Mouse (Mus musculus) midbrain, embryonic 11.5 days (tissue): Measurements from ENCODE around the gene Rap1b. TPM values are rescaled to one million over a fixed set of nuclear protein-coding genes. Genes with fewer than 3 reads are reported as not detected.

Experiments used
- ATAC-seq: fragments of 200-750 bp; cut with Nextera tagmentation; 2 replicates; pipeline ENCODE4 v1.8.0; 2017; ENCODE audit warnings: moderate TSS enrichment, moderate library complexity; ENCODE audit not compliant: low FRiP score
- DNase-seq: peaks from one replicate; pipeline ENCODE4 v3.0.0; 2015; ENCODE audit warnings: low spot score; ENCODE audit errors: missing footprints
- H3K27ac ChIP-seq: fragments of 300-500 bp; sonication (generic); 2 replicates; pipeline ENCODE4 v1.5.1; 2014; ENCODE audit warnings: low read depth, low read length
- H3K27me3 ChIP-seq: fragments of 300-500 bp; sonication (generic); 2 replicates; pipeline ENCODE4 v1.6.1; 2014; ENCODE audit warnings: mild to moderate bottlenecking, low read length, moderate library complexity, mixed read lengths; ENCODE audit not compliant: control insufficient read depth, insufficient read depth
- H3K36me3 ChIP-seq: fragments of 300-500 bp; sonication (generic); 2 replicates; pipeline ENCODE4 v1.6.1; 2014; ENCODE audit warnings: mild to moderate bottlenecking, low read length, moderate library complexity, mixed read lengths; ENCODE audit not compliant: control insufficient read depth, insufficient read depth
- H3K4me1 ChIP-seq: fragments of 300-500 bp; sonication (generic); 2 replicates; pipeline ENCODE4 v1.6.1; 2014; ENCODE audit warnings: low read length; ENCODE audit not compliant: control insufficient read depth, insufficient read depth
- H3K4me2 ChIP-seq: fragments of 300-500 bp; sonication (generic); 2 replicates; pipeline ENCODE4 v1.6.1; 2014; ENCODE audit warnings: mild to moderate bottlenecking, moderate library complexity
- H3K4me3 ChIP-seq: fragments of 300-500 bp; sonication (generic); 2 replicates; pipeline ENCODE4 v1.5.1; 2014; ENCODE audit warnings: low read depth, low read length
- H3K9ac ChIP-seq: fragments of 300-500 bp; sonication (generic); 2 replicates; pipeline ENCODE4 v1.6.1; 2014; ENCODE audit warnings: low read length
- H3K9me3 ChIP-seq: fragments of 300-500 bp; sonication (generic); 2 replicates; pipeline ENCODE4 v1.6.1; 2016; ENCODE audit warnings: low read length; ENCODE audit not compliant: control insufficient read depth
- WGBS: fragments of 180-500 bp; shearing (Covaris S2); extraction: QIAGEN DNeasy Blood & Tissue Kit; methylation state at CpG from one replicate; pipeline ENCODE4 v1.1.7; 2014; 5-methylcytosine and 5-hydroxymethylcytosine counted together
- polyA plus RNA-seq: library from polyadenylated mRNA; unstranded; fragments of >200 nt; fragmentation: Nextera tagmentation; extraction: Ambion mirVana; gene quantifications from 2 replicates; pipeline ENCODE4 v1.2.1, GENCODE M21; 2014

Rap1b gene
- polyA plus RNA-seq, 1 experiment from 2014 or later, result 172 TPM

GRCm38 (mm10) chr10:117767286-117768140, 78.3 kb downstream of the Rap1b start:
- Histone ChIP-seq H3K9me3 (no peaks in the 10 kb centered on the region), H3K27ac (no peak overlapping the region), H3K4me3 (no peak overlapping the region), H3K4me1 (no peaks in the 10 kb centered on the region), H3K27me3 (no peaks in the 10 kb centered on the region), H3K4me2 (no peak overlapping the region), H3K36me3 (peaks cover 24% of the 10 kb centered on the region; the same call in 1 of the 2 replicates), H3K9ac (no peak overlapping the region)
- ATAC-seq (no peak), DNase-seq (peak; percentile 44)
- 91% methylated on average over 10 of the region's 10 CpGs for WGBS

GRCm38 (mm10) chr10:117766896-117767160, 79.0 kb downstream of the Rap1b start:
- Histone ChIP-seq H3K4me3 (no peak overlapping the region), H3K4me1 (no peaks in the 10 kb centered on the region), H3K27ac (no peak overlapping the region), H3K27me3 (no peaks in the 10 kb centered on the region), H3K9ac (no peak overlapping the region), H3K4me2 (no peak overlapping the region), H3K9me3 (no peaks in the 10 kb centered on the region), H3K36me3 (peaks cover 27% of the 10 kb centered on the region; the same call in 1 of the 2 replicates)
- WGBS, result 95% methylated on average over 5 of the region's 5 CpGs
- ATAC-seq (no peak), DNase-seq (no peak)

DNA sequence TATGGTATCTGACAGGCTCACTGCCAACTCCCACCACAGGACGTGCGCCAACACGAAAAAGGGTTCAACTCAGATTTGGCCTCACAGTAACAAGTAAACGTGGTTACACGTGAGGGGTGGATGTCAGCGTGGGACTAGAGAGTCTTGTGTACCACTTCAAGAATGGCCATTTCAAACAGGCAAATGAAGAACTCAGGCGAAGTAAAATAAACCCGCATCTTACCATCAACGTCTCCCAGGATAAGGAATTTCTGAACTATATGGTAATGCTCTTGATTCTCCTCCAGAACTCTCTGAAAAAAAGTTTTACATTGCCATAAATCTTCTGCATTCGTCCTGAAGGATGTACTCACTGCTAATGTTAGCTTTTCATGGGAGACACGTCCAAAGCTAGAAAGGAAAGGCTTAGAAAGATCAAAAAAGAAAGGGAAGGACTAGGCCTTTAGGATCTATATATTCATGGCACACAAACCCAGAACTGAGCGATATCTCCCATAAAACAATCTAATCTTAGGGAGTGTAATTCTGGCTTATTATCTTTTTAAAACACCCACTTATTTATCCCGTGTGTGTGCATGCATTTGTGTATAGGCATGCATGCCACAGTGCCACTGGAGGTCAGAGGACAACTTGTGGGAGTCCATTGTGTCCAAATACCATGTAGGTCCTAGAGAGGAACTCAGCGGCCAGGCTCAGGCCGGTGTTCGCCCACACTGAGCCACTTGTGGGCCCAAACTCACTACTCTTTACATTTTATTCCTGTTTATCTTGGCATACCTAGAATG, 79.5 kb downstream of the Rap1b start:
- Histone ChIP-seq H3K27me3 (no peaks in the 10 kb centered on the region), H3K9me3 (no peaks in the 10 kb centered on the region), H3K4me3 (no peak overlapping the region), H3K4me1 (no peaks in the 10 kb centered on the region), H3K27ac (no peak overlapping the region), H3K4me2 (no peak overlapping the region), H3K9ac (no peak overlapping the region), H3K36me3 (peaks cover 32% of the 10 kb centered on the region; the same call in 1 of the 2 replicates)
- no peak for DNase-seq
- 94% methylated on average over 16 of the region's 16 CpGs for WGBS
- no peak for ATAC-seq

DNA sequence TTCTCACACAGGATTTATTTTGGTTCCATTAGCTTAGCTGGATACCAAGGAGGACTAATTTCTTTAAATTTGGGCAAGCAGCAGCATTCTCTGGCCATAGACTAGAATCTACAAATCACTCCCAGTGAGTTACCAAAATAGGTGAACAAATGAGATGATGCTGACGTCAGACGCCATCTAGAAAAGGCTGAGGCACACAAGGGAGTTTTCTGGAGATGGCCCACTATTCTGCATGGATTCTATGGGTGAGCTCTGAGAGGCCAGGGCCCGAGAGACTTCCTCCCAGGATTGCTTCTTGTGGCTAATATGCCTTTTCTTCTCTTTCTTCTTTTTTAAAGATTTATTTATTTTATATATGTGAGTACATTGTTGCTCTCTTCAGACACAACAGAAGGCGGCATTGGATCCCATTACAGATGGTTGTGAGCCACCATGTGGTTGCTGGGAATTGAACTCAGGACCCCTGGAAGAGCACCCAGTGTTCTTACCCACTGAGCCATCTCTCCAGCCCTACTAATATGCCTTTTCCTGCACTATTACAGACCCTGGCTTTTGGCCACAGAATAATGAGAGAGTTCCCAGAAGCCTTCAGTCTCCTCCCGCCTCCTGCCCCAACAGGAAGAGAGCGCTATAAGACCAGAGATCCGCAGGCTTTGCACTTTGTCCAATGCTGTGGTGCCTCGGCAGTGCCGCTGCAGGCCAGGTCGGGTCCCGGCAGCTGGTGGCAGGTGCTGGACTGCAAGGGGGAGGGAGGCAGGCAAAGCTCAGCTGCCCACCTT, 80.5 kb downstream of the Rap1b start:
- Histone ChIP-seq H3K36me3 (peaks cover 36% of the 10 kb centered on the region; the same call in 1 of the 2 replicates), H3K27me3 (no peaks in the 10 kb centered on the region), H3K27ac (no peak overlapping the region), H3K4me3 (no peak overlapping the region), H3K4me1 (no peaks in the 10 kb centered on the region), H3K9ac (no peak overlapping the region), H3K4me2 (no peak overlapping the region), H3K9me3 (no peaks in the 10 kb centered on the region)
- ATAC-seq (no peak), DNase-seq (peak; percentile 67)
- 95% methylated on average over 11 of the region's 11 CpGs for WGBS

DNA sequence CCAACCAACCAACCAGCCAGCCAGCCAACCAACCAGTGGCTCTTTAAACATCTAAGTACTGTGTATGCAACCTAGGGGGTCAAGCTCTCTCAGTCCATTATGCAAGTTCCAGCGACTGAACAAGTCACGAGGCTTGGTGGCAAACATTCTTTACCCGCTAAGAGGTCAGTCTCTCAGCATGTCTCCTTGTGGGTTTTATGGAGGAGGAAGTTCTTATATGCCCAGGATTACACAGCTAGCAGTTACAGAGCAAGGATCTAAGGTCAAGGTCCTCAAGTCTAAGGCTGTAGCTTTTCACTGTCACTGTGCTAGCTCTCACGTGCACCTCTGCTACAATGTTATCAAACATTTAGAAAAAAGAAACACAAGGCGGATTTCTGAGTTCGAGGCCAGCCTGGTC, 81.2 kb downstream of the Rap1b start:
- DNase-seq (peak; percentile 67), ATAC-seq (no peak)
- Histone ChIP-seq H3K9ac (no peak overlapping the region), H3K27me3 (no peaks in the 10 kb centered on the region), H3K27ac (no peak overlapping the region), H3K4me3 (no peak overlapping the region), H3K36me3 (peaks cover 33% of the 10 kb centered on the region; the same call in 1 of the 2 replicates), H3K4me1 (no peaks in the 10 kb centered on the region), H3K4me2 (no peak overlapping the region), H3K9me3 (no peaks in the 10 kb centered on the region)
- WGBS, result 90% methylated on average over 6 of the region's 6 CpGs

Other genes starting within 250 kb of the Rap1b start
- 5.5 and 6.2 TPM in 2 replicates for gene Cpm, start 216.5 kb downstream of the Rap1b start, polyA plus RNA-seq
- gene Mdm2, start 135.3 kb downstream of the Rap1b start, polyA plus RNA-seq, result 67.5 and 74.3 TPM in 2 replicates
- 21.4 TPM in 2 replicates for gene Slc35e3, start 99.7 kb downstream of the Rap1b start, polyA plus RNA-seq
- 95.1 and 99.0 TPM in 2 replicates for gene Nup107, start 53.3 kb downstream of the Rap1b start, polyA plus RNA-seq